Mouse (Mus musculus): ENCODE results near the gene Vmn1r196. TPM values are rescaled to one million over a fixed set of nuclear protein-coding genes. Genes with fewer than 3 reads are reported as not detected.
"Not testable (repeated sequence)": the region's sequence is repeated elsewhere in the genome, so short reads cannot be mapped to it uniquely, and the experiment has no call there.

The Vmn1r196 gene
- not detected for polyA plus RNA-seq (2017; shearing (Covaris generic))

GRCm38 (mm10) chr13:22289620-22290019 is at the start of gene Vmn1r196:
TSS of gene Vmn1r196 (plus strand) at chr13:22289920.
- ATAC-seq = no peak

GRCm38 (mm10) chr13:22243915-22244314 is 45.8 kb upstream of the Vmn1r196 start, which contains the start of gene Vmn1r194:
TSS of gene Vmn1r194 (plus strand) at chr13:22244215.
- ATAC-seq = no peak

GRCm38 (mm10) chr13:22270222-22270621 is 19.5 kb upstream of the Vmn1r196 start, which contains the start of gene Vmn1r195:
TSS of gene Vmn1r195 (plus strand) at chr13:22270522.
- ATAC-seq = not testable (repeated sequence)

- no peak for ATAC-seq
Observed at GRCm38 (mm10) chr13:22271721-22272120, 18.0 kb upstream of the Vmn1r196 start.

GRCm38 (mm10) chr13:22284578-22284977 is 5.1 kb upstream of the Vmn1r196 start:
- ATAC-seq = no peak

- ATAC-seq = not testable (repeated sequence)
Observed at GRCm38 (mm10) chr13:22308075-22308474, 18.4 kb downstream of the Vmn1r196 start.

- ATAC-seq = no peak
Observed at GRCm38 (mm10) chr13:22315361-22315760, 25.6 kb downstream of the Vmn1r196 start.

GRCm38 (mm10) chr13:22317366-22317765 is 27.6 kb downstream of the Vmn1r196 start:
- ATAC-seq = no peak

- no peak for ATAC-seq
Observed at GRCm38 (mm10) chr13:22320091-22320490, 30.4 kb downstream of the Vmn1r196 start.

GRCm38 (mm10) chr13:22324289-22324688 is 34.6 kb downstream of the Vmn1r196 start, which contains the start of gene Vmn1r197:
TSS of gene Vmn1r197 (plus strand) at chr13:22324589.
- no peak for ATAC-seq

- no peak for ATAC-seq
Observed at GRCm38 (mm10) chr13:22333269-22333668, 43.5 kb downstream of the Vmn1r196 start.

GRCm38 (mm10) chr13:22335565-22335964 is 45.8 kb downstream of the Vmn1r196 start:
- no peak for ATAC-seq

Other genes with a start within 250 kb of the Vmn1r196 start
- gene Hist1h4i, start 248.6 kb upstream of the Vmn1r196 start, polyA plus RNA-seq (2017; shearing (Covaris generic)) = 1 to 10 TPM; 5.4 to 6.7 TPM
- not detected for gene Hist1h2ag, start 247.0 kb upstream of the Vmn1r196 start, polyA plus RNA-seq (2017; shearing (Covaris generic))
- gene Hist1h2bj, start 246.7 kb upstream of the Vmn1r196 start, polyA plus RNA-seq (2017; shearing (Covaris generic)) = 1 to 10 TPM; 3.8 to 9.5 TPM
- not detected for gene Vmn1r188, start 205.5 kb upstream of the Vmn1r196 start, polyA plus RNA-seq (2017; shearing (Covaris generic))
- not detected for gene Vmn1r189, start 184.1 kb upstream of the Vmn1r196 start, polyA plus RNA-seq (2017; shearing (Covaris generic))
- gene Vmn1r191, start 106.0 kb upstream of the Vmn1r196 start, polyA plus RNA-seq (2017; shearing (Covaris generic)) = not detected
- gene Vmn1r192, start 98.8 kb upstream of the Vmn1r196 start, polyA plus RNA-seq (2017; shearing (Covaris generic)) = not detected
- gene Vmn1r193, start 66.8 kb upstream of the Vmn1r196 start, polyA plus RNA-seq (2017; shearing (Covaris generic)) = not detected
- gene Vmn1r194, start 45.7 kb upstream of the Vmn1r196 start, polyA plus RNA-seq (2017; shearing (Covaris generic)) = not detected
- not detected for gene Vmn1r195, start 19.4 kb upstream of the Vmn1r196 start, polyA plus RNA-seq (2017; shearing (Covaris generic))
- not detected for gene Vmn1r197, start 34.7 kb downstream of the Vmn1r196 start, polyA plus RNA-seq (2017; shearing (Covaris generic))
- gene Vmn1r198, start 60.4 kb downstream of the Vmn1r196 start, polyA plus RNA-seq (2017; shearing (Covaris generic)) = not detected
- not detected for gene Vmn1r199, start 89.9 kb downstream of the Vmn1r196 start, polyA plus RNA-seq (2017; shearing (Covaris generic))
- gene Vmn1r200, start 100.5 kb downstream of the Vmn1r196 start, polyA plus RNA-seq (2017; shearing (Covaris generic)) = not detected
- not detected for gene Vmn1r201, start 182.0 kb downstream of the Vmn1r196 start, polyA plus RNA-seq (2017; shearing (Covaris generic))
- gene Vmn1r202, start 215.5 kb downstream of the Vmn1r196 start, polyA plus RNA-seq (2017; shearing (Covaris generic)) = not detected
- under 1 TPM in 1 of 2 experiments, not detected in 1; 0.16 TPM for gene Vmn1r203, start 228.2 kb downstream of the Vmn1r196 start, polyA plus RNA-seq (2017; shearing (Covaris generic))